Mouse (Mus musculus) liver, adult 2 months (tissue): Measurements from ENCODE around the gene Cacna2d1. TPM values are rescaled to one million over a fixed set of nuclear protein-coding genes. Genes with fewer than 3 reads are reported as not detected.
A peak's percentile ranks its signal among the peaks of the same experiment; 100 is the strongest.

Source experiments
- DNase-seq: peaks from one replicate; pipeline ENCODE4 v3.0.0-alpha.2; 2011; ENCODE audit warnings: low read depth, low spot score; ENCODE audit errors: extremely low read depth
- H3K27ac ChIP-seq: fragments of 200-500 bp; replicated peaks from 2 replicates; pipeline ENCODE4 v1.5.1; 2012; ENCODE audit warnings: low read depth, mild to moderate bottlenecking, control low read depth, inconsistent platforms, low read length; ENCODE audit not compliant: insufficient read depth
- H3K27me3 ChIP-seq: fragments of 200-500 bp; 2 replicates; pipeline ENCODE4 v1.6.1; 2012; ENCODE audit warnings: mild to moderate bottlenecking, moderate library complexity, low read length, inconsistent platforms; ENCODE audit not compliant: control insufficient read depth, insufficient read depth
- H3K36me3 ChIP-seq: fragments of 200-500 bp; 2 replicates; pipeline ENCODE4 v1.6.1; 2012; ENCODE audit warnings: low read length, inconsistent platforms; ENCODE audit not compliant: control insufficient read depth, insufficient read depth
- H3K4me1 ChIP-seq: fragments of 200-500 bp; 2 replicates; pipeline ENCODE4 v1.6.1; 2011; ENCODE audit warnings: low read length; ENCODE audit not compliant: control insufficient read depth, insufficient read depth
- H3K4me3 ChIP-seq: fragments of 200-500 bp; 2 replicates; pipeline ENCODE4 v1.5.1; 2011; ENCODE audit warnings: low read depth, mild to moderate bottlenecking, control low read depth, low read length, moderate library complexity; ENCODE audit not compliant: insufficient read depth
- H3K79me2 ChIP-seq: fragments of 200-500 bp; 2 replicates; pipeline ENCODE4 v1.6.1; 2012; ENCODE audit warnings: inconsistent platforms, mild to moderate bottlenecking, low read length, moderate library complexity; ENCODE audit not compliant: control insufficient read depth, insufficient read depth
- H3K9ac ChIP-seq: fragments of 200-500 bp; 2 replicates; pipeline ENCODE4 v1.6.1; 2012; ENCODE audit warnings: low read depth, mild to moderate bottlenecking, control low read depth, inconsistent platforms, low read length
- CTCF ChIP-seq: fragments of 200-500 bp; IDR thresholded peaks from 2 replicates; pipeline ENCODE4 v1.5.1; 2011; ENCODE audit warnings: low read depth, low read length, control low read depth
- POLR2A ChIP-seq: fragments of 200-500 bp; IDR thresholded peaks from 2 replicates; pipeline ENCODE4 v1.6.1; 2011; ENCODE audit warnings: low read length, control low read depth; ENCODE audit not compliant: insufficient read depth; ENCODE audit errors: extremely low read depth
- WGBS: fragments of 180-500 bp; shearing (Covaris S2); methylation state at CpG from one replicate; pipeline ENCODE4 v1.1.7; 2018; 5-methylcytosine and 5-hydroxymethylcytosine counted together
- polyA plus RNA-seq: library from polyadenylated mRNA; depleted of rRNA; stranded (reverse); fragments of >200 nt; gene quantifications from 2 replicates; pipeline ENCODE4 v1.2.3, GENCODE M21; 2012
- total RNA-seq: library from RNA; depleted of rRNA; stranded (reverse); fragments of >200 nt; gene quantifications from 2 replicates; pipeline ENCODE4 v1.2.3, GENCODE M21; 2014

The Cacna2d1 gene
- total and polyA plus RNA-seq, 2 experiments, result 0.10 to 1.1 TPM

DNA sequence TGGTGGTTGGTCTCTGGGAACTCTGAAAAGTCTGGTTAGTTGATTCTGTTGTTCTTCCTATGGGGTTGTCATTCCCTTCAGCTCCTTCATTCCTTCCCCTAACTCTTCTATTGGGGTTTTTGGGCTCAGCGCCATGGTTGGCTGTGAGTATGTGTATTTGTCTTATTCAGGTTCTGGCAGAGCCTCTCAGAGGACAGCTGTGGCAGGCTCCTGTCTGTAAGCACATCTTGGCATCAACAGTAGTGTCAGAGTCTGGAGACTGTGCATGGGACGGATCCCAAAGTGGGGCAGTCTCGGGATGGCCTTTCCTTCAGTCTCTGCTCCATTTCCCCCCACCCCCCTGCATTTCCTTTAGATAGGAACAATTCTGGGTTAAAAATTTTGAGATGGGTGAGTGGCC, 294.9 kb downstream of the Cacna2d1 start:
- Histone ChIP-seq H3K79me2 (no peaks in the 10 kb centered on the region), H3K4me1 (no peaks in the 10 kb centered on the region), H3K4me3 (no peak overlapping the region), H3K9ac (no peak overlapping the region), H3K36me3 (no peaks in the 10 kb centered on the region), H3K27ac (no peak overlapping the region), H3K27me3 (no peaks in the 10 kb centered on the region)
- DNase-seq, result no peak
- 86% methylated on average over 3 of the region's 3 CpGs for WGBS
- TF ChIP-seq POLR2A (no peak), CTCF (no peak)

DNA sequence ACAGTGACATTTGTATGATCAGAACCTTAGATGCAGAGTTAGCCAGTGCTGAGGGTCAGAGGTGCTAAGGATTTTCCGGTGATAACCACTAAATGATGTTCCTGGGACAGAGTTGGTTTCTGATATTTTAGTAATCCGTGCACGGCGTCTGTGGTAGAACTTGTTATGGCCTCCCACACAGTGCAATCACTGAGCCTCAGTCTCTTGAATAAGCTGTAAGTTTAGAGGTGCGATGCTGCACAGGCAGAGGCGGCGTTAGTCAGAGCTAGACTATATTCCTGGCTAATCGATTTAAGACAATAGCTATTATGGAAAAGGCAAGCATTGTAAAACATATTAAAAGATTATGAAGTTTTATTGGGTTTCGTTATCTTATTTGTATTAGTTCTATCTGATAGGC, 297.0 kb downstream of the Cacna2d1 start:
- Histone ChIP-seq H3K36me3 (no peaks in the 10 kb centered on the region), H3K27ac (no peak overlapping the region), H3K9ac (no peak overlapping the region), H3K79me2 (no peaks in the 10 kb centered on the region), H3K27me3 (no peaks in the 10 kb centered on the region), H3K4me1 (no peaks in the 10 kb centered on the region), H3K4me3 (no peak overlapping the region)
- TF ChIP-seq CTCF (no peak), POLR2A (no peak)
- WGBS, result 87% methylated on average over 9 of the region's 9 CpGs
- DNase-seq, result no peak

DNA sequence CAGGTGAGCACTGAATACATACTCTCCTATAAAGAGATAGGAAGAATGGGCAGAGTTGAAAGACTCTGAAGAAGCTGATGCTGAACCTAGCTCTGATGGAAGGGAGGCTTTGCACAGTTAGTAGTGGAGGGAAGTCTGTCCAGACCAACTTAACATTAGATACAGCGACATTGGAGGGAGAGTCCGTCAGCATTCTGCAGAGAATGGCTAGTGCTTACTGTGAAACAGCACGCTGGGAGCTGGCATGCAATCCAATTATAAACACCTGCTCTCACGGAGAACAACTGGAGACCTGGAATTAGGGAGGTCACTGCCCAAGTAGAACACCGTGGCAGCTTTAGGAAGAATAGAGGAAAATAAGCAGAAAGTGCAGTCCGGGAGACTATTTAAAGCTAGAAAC, 300.4 kb downstream of the Cacna2d1 start:
- no peaks in the 10 kb centered on the region for H3K36me3 ChIP-seq
- DNase-seq, result no peak
- no peak overlapping the region for H3K27ac ChIP-seq
- WGBS, result 75% methylated on average over 6 of the region's 6 CpGs
- no peaks in the 10 kb centered on the region for H3K4me1 ChIP-seq
- no peaks in the 10 kb centered on the region for H3K79me2 ChIP-seq
- H3K4me3 ChIP-seq, result no peak overlapping the region
- no peak for TF ChIP-seq POLR2A
- no peak for TF ChIP-seq CTCF
- H3K9ac ChIP-seq, result no peak overlapping the region
- H3K27me3 ChIP-seq, result no peaks in the 10 kb centered on the region

DNA sequence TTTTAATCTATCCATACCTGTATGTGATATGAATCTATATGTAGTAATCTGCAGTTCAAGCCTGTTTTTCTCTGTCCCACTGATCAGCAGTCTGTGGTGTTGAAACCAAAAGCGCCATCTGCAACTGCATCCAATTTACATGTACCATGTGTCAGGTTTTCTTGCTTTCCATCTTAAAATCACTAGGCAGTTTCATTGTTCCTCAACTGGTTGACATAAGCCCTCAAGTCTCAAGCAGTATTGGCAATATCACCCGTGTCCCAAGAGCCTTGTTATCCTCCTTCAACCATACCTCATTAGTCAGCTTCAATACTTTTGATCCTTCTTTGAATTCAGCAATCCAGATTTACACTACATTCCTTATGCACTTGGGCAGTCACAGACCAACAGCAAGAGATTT, 301.4 kb downstream of the Cacna2d1 start:
- Histone ChIP-seq H3K79me2 (no peaks in the 10 kb centered on the region), H3K4me3 (no peak overlapping the region), H3K36me3 (no peaks in the 10 kb centered on the region), H3K27me3 (no peaks in the 10 kb centered on the region), H3K27ac (no peak overlapping the region), H3K4me1 (no peaks in the 10 kb centered on the region), H3K9ac (no peak overlapping the region)
- no peak for DNase-seq
- WGBS, result 82% methylated on average over 2 of the region's 2 CpGs
- TF ChIP-seq POLR2A, result no peak
- TF ChIP-seq CTCF, result no peak

DNA sequence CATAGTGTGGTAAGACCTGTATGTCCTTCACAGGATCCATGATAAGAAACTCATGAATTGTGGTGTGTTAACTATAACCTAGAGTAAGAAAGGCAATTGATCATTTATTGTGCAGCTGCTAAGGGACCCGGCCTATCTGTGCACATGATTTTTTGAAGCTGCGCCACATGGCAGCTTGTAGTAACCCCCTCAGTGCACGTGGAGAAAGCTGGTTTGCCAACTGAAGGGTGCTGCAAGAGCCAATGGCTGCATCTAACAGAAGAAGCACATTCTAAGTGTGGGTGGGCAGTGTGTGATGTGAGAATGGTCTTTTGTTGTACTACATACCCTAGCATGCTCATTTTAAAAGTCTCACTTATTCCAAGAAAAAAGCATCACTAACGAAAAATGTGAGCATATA, 302.1 kb downstream of the Cacna2d1 start:
- Histone ChIP-seq H3K9ac (no peak overlapping the region), H3K27me3 (no peaks in the 10 kb centered on the region), H3K79me2 (no peaks in the 10 kb centered on the region), H3K27ac (no peak overlapping the region), H3K4me3 (no peak overlapping the region), H3K36me3 (no peaks in the 10 kb centered on the region), H3K4me1 (no peaks in the 10 kb centered on the region)
- TF ChIP-seq POLR2A (no peak), CTCF (no peak)
- no peak for DNase-seq
- WGBS, result 80% methylated on average over 4 of the region's 4 CpGs

DNA sequence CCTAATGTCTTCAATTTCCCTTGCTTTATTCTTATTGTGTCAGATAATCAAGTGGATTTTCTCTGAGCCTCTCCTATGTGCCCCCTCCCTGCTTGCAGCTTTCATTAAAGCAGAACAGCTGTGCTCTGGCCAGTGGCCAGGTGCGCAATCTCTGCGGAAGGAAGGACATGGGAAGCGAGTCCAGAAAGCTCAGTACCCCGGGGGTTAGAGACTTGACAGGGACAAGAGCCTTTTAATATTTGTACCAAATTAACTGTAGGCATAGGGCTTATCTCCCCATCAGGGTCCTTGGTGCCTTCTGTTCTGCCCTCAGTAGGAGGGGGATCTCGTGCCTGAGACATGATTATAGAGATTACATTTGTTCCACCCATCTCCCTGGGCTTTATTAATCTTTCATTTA, 303.5 kb downstream of the Cacna2d1 start:
- Histone ChIP-seq H3K9ac (no peak overlapping the region), H3K79me2 (no peaks in the 10 kb centered on the region), H3K36me3 (no peaks in the 10 kb centered on the region), H3K27ac (no peak overlapping the region), H3K4me3 (no peak overlapping the region), H3K4me1 (no peaks in the 10 kb centered on the region), H3K27me3 (no peaks in the 10 kb centered on the region)
- 67% methylated on average over 5 of the region's 5 CpGs for WGBS
- no peak for TF ChIP-seq POLR2A
- no peak for TF ChIP-seq CTCF
- peak; percentile 26 for DNase-seq
